Mouse (Mus musculus) embryo, embryonic 9.5 days (tissue): ENCODE measurements around the gene Kif7.
A peak's percentile ranks its signal among the peaks of the same experiment; 100 is the strongest.

ENCODE experiments used
- DNase-seq: peaks from one replicate; pipeline ENCODE4 v3.0.0-alpha.2; 2017; ENCODE audit errors: extremely low spot score

Gene Kif7

DNA sequence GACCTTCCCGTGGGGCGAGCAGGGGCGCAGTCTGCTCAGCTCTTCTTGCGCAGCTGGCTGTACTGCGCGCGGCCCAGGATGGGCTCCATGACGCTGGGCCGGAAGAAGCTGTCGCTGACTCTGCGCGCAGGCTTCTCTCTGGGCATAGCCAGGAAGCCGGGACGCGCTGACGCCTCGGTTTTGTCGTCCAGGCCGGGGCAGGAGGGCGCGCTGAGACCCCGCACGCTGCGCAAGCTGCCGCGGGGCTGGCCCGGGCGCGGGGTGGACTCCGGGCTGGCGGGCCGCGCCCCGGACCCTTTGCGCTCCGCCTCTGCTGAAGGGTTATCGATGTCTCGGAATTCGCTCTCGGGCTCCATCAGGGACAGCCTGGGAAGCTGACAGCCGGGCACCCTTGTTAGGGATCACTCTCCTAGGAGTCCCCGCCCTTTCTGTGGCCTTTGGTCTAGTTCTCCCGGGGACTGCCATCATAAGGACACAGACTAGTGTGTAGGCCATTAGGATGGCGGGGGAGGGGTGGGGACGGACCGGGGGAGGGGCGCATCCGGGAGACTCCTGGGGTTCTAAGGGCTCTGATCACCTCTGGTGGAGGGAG is 6.0 kb upstream of the Kif7 start:
- peak; percentile 70 for DNase-seq

DNA sequence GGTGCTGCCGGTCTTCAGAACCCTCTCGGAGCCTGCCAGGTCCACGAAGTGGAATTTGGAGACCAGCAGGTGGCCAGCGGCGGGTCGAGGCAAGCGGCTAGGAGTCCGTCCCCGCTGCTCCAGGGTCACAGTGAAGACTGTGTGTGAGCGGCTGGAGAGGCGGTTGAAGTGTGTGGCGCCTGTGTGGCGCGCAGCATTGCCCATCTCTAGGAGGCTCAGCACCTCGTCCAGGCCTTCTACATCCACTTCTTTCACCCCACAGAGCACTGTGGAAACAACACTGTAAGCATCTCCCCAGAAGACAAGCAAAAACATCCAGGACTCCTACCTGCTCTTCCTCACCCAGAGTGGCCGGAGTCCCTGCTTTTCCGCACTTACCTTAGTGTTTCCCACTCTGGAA is 4.7 kb downstream of the Kif7 start:
- no peak for DNase-seq

GRCm38 (mm10) chr7:79710130-79710607 is 5.4 kb downstream of the Kif7 start:
- DNase-seq = peak; percentile 73

GRCm38 (mm10) chr7:79705210-79705609 is 10.3 kb downstream of the Kif7 start:
- DNase-seq = no peak

DNA sequence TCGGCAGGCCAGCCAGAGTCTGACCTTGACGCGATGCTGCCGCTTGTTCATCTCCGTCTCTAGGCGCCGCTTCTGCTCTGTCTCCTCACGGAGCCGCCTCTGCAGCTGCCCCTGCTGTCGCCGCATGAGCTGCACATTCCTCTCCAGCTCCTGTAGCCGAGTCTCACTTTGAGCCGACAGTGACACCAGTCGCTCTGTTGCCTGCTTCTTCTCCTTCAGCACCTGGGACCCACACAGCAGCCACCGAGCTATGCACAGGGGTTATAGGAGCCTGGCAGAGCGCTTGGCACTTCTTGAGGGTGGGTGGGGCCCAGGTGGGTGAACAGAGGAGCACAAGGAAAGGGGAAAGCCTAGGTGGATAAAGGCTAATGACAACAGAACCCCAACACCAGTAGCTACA is 12.8 kb downstream of the Kif7 start:
- no peak for DNase-seq

GRCm38 (mm10) chr7:79696495-79696894 is 19.0 kb downstream of the Kif7 start:
- no peak for DNase-seq

DNA sequence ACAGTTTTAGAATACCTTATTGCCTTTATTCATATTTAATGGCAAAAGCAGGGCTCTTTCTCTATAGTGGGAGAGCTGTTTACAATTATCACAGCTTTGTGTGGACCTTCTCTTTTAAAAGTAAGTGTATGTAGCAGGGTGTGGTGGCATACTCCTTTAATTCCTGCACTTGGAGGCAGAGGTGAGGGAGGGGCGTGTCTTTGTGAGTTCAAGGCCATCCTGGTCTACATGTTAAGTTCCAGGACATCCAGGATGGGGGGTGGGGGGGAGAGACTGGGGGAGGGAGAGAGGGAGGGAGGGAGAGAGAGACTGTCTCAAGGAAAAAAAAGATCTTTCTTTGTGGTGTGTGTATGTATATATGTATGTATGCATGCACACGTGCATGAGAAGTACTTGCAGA is 35.3 kb downstream of the Kif7 start:
- no peak for DNase-seq

DNA sequence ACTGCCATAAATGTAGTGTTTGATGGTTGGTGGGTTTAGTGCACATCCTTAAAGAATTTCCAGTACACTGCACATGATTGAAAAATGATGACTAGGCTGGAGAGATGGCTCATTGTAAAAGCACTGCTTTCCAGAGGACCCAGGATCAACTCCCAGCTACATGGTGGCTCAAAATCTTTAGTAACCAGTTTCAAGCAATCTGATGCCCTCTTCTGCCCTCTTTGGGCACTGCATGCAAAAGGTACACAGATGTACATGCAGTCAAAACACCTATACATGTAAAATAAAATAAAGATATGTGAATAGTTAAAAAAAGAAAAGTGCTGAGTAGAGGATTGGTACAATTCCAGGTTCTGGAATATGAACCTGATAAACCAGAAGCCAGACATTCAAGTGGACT is 36.3 kb downstream of the Kif7 start:
- no peak for DNase-seq

- no peak for DNase-seq
These were observed 44.5 kb downstream of the Kif7 start for GRCm38 (mm10) chr7:79670900-79671604.

DNA sequence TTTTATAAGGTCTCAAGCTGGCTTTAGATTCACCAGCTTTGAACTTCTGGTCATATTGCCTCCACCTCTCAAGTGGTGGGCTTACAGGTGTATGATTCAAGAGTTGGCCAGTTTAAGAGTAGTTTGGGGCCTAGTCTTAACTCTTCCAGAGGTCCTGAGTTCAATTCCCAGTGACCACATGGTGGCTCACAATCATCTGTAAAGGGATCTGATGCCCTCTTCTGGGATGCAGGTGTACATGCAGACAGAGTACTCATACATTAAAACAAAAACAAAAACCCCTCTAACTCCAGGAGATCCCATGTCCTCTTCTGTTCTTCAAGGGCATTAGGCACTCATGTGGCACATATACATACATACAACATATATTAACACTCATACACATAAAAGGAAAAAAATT is 48.8 kb downstream of the Kif7 start:
- DNase-seq = no peak

DNA sequence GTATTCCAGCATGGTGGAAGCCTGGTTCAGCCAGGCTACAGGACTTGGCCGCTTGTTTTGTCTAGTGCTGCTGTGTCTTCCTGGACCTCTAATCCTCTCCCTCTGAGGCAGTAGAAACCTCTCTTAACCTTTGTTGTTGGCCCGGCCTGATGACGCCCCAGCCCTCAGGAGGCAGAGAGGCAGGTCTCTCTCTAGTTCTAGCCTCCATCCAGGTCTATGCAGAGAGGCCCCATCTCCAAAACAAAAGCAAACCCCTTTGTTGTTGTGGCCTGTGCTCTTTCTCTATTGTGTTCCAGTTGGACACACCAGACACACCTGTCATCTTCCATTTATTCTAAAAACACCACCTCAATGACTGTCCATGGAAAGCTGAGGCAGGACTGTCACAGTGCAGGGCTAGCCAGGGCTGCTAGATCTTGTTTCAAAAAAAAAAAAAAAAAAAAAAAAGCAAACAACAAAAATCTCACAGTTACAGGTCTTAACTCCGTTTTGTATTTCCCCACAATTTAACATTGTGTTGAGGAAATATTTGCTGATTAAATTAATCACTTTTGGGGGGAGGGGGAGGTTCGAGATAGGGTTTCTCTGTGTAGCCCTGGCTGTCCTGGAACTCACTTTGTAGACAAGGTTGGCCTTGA is 54.1 kb downstream of the Kif7 start:
- DNase-seq = peak; percentile 20

DNA sequence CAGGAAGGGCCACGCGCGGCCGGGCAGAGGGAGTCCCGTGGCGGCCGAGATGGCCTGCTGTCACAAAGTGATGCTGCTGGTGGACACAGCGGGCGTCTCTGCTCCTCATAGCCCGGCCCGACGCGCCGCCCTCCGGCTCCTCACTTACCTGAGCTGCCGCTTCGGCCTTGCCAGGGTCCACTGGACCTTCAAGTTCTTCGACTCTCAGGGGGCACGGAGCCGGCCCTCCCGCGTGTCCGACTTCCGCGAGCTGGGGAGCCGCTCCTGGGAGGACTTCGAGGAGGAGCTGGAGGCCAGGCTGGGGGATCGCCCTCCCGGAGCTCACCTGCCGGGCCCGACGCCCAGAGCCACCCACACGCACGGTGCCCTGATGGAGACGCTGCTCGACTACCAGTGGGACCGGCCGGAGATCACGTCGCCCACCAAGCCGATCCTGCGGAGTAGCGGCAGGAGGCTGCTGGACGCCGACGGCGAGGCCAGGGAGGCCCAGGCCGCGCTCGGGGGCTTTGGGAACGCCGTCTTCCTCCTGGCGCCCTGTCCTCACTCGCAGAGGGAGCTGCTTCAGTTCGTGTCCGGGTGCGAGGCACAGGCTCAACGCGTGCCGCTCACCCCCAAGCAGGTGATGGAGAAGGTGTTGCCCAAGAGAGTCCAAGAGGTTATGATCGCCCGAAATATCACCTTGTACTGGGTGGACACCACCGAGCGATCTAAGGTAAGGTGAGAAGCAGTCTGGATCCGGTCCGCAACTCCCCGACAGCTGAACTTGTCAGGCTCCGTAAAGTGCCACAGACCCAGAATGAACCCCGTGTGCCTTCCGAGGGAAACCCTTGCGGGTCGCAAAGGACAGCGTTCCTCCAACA is 55.0 kb downstream of the Kif7 start:
- no peak for DNase-seq

DNA sequence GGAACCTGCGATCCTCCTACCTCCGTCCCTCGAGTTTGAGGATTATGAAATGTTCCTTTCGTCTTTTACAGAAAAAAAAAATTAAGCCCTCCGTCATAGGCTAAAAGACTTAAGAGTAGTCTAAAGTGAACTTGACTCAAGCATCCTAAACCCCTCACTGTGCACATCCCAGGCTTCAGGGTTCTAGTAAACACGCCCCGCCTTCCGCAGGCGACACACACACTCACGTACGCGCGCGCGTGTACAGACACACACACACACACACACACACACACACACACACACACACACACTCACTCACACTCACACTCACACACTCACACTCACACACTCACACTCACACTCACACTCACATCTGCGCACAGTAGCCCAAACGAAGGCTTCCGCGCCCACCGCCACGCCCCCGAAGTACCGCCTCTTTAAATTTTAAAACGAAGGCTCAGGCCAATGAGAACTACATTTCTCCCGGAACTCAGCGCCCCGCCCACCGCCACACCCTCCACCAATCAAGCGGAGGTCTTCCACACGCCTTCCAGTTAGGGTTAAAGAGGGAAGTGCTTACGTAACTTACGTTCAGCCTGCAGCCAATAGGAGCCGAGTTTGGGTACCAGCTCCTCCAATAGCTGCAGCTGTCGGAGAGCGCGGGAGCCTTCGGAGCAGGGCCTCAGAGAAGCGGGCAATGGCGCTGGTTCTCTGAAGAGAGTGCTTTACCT is 55.8 kb downstream of the Kif7 start, which contains the start of gene Ticrr:
TSS of gene Ticrr (plus strand) at position 619 of the 713 bp plus-strand sequence.
- peak; percentile 98 for DNase-seq

DNA sequence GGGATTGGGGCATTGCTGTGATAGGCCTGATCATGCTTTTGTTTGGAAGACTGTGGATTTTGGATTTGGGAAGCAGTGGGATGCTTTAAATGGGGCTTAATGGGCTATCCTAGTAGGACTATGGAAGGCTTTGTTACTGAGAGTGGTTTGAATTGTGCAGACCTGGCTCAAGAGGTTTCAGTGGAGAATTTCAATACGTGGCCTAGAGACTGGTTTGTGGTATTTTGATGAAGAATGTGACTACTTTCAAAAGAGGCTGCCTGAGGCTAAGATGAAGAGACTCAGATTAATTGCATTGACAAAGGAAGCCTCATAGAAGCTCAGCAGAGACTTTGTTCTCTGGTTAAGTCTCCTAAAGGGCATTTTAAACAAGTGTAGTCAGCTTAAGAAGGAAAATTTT is 60.9 kb downstream of the Kif7 start:
- no peak for DNase-seq

- no peak for DNase-seq
These were observed 61.3 kb downstream of the Kif7 start for GRCm38 (mm10) chr7:79654185-79654584.

DNA sequence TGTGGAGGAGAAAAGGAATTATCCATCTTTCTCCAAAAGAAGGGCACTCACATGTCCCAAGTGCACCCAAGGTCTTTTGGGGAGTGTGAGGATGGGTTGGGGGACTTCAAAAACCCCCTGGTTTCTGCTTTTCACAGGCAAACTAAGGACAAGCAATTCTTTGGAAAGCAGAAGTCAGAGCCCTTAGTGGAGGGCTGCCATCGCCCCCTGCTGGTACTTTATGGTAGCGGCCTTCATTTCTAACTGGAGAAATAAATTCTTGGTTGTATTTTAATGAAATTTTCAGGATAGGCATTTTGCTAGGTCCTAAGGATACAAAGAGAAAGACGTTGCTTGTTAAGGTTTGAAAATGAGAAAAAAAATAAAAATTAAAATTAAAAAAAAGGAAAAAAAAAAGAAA is 66.5 kb downstream of the Kif7 start:
- peak; percentile 54 for DNase-seq
